Mouse (Mus musculus) B cell, adult (primary cell): Measurements from ENCODE around the gene Slxl1. TPM values are rescaled to one million over a fixed set of nuclear protein-coding genes. Genes with fewer than 3 reads are reported as not detected.

Experiments
- total RNA-seq: library from RNA; stranded (reverse); gene quantifications from 4 replicates; pipeline ENCODE4 v1.2.4, GENCODE M21; 2023; ENCODE audit not compliant: inconsistent age

Gene Slxl1
- not detected in 4 replicates for total RNA-seq

GRCm38 (mm10) chrX:55226576-55226975 is at the start of gene Slxl1:
Gene Slxl1, plus strand, starts transcription at chrX:55226876.

